Mouse (Mus musculus) layer of hippocampus, postnatal 10 days (tissue): ENCODE measurements around the gene Ctnnb1. TPM values are rescaled to one million over a fixed set of nuclear protein-coding genes. Genes with fewer than 3 reads are reported as not detected.
A peak's percentile ranks its signal among the peaks of the same experiment; 100 is the strongest.
"Not testable (repeated sequence)": the region's sequence is repeated elsewhere in the genome, so short reads cannot be mapped to it uniquely, and the experiment has no call there.

Source experiments
- DNase-seq, 2 experiments: peaks; one replicate each; pipeline ENCODE4 v3.0.0; 2021; ENCODE audit warnings: low spot score in 2 of 2
- long read RNA-seq: library from polyadenylated mRNA; stranded (forward); transcript quantifications from one replicate; pipeline ENCODE4 v2.0.0, GENCODE M21; 2023
- total RNA-seq, 2 experiments: library from RNA; stranded (reverse); gene quantifications; 2 replicates each; pipeline ENCODE4 v1.2.3; 2021

The Ctnnb1 gene
- total RNA-seq: 100 to 1,000 TPM; 801 to 853 TPM
- long read RNA-seq, transcript Ctnnb1-215 (1 exons, 1,292 nt): minor isoform, 24 of 114 reads
- long read RNA-seq, transcript Ctnnb1-201 (15 exons, 3,623 nt): major isoform, 33 of 114 reads
- long read RNA-seq, partial matches to known transcripts: 36 of 114 reads
- long read RNA-seq, other reads (novel, unspliced or antisense): 21 of 114 reads

DNA sequence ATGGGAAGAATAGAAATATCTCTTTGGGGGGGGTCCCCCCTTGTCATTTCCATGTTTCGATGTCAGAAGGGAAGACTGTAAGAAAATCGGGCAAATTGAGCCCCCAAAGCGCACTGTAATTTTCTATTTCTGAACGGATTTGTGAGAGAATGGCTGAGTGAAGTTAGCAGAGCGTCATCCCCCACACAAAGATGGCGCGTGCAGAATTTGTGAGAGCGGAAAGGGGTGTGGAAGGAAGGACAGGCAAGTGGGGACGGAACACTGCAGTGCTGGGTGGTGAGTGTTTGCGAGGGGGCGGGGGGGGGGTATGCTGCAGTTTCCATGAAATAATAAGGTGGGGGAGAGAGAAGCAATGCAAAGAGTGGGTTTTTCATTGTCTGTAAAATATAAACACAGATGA is at the start of gene Ctnnb1:
TSS of gene Ctnnb1 (plus strand) at position 136 of the 400 bp plus-strand sequence.
- DNase-seq: no peak

DNA sequence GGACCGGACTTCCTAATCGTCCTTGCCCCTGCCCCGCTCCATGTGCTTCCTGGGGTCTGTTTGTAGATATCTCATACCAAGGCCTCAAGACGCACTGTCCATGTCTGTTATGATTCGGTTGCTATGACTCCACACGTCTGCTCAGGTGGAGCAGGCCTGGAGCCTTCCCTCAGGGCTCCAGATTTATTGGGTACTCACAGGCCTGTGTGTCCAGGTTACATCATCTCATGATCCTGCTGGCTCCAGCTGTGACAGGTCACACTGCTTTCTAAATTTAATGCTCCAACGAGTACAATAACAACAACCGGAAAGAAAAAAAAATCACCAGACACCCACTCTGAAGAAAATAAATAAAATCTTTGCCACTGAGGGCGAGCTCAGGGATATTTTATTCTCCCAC is 48.7 kb upstream of the Ctnnb1 start:
- DNase-seq: no peak

DNA sequence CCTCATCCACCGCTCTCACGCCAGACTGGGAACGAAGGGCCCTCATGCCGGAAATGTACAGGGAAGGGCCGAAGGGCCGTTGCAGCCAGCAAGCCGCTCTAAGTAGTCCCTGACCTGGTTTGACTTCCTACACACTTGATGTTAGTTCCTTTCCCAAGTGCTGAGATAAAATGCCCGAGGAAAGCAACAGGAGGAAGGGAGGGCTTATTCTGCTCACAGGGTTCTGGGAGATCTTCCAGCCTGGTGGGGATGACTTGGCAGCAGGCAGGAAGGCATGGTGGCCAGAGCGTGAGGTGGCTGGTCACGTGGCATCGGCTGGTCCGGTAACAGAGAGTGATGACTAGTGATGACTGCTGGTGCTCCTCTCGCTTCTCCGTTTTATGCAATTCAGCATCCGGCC is 47.9 kb upstream of the Ctnnb1 start:
- no peak for DNase-seq

DNA sequence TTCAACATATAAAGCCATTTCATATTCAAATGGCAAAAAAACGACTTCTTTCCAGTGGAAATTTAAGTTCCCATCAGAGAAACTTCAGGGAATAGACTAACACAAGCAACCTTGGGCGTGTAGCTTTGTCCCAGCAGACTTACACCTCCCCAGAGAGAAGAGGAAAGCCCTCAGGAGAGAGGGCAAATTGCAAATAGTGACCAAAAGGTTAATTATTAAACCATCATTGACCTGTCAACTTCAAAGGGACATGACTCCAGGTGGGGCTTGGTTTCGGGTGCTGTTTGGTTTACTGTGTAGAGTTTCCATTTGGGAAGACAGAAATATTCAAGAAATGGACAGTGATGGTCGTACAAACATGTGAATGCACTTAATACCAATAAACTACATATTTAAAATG is 47.2 kb upstream of the Ctnnb1 start:
- no peak for DNase-seq

DNA sequence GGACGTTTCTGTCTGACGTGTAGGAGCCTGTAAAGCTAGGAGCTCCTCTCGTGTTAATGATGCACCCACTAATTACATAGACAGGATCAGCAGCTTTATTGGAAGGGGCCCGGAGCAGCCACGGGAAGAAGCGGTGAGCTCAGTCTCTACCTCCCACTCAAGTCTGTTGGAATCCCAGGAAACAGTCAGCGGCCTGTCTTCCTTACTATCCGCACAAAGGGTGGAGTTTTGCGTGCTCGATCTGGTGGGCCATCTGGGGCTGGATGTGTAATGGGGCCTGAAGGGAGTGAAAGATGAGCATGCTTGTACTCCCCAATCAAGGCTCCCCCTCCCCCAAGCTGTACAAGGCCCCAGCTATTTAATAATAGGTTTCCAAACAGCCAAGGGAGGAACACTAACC is 44.3 kb upstream of the Ctnnb1 start:
- DNase-seq: peak in 1 of 2 experiments; percentile 30

DNA sequence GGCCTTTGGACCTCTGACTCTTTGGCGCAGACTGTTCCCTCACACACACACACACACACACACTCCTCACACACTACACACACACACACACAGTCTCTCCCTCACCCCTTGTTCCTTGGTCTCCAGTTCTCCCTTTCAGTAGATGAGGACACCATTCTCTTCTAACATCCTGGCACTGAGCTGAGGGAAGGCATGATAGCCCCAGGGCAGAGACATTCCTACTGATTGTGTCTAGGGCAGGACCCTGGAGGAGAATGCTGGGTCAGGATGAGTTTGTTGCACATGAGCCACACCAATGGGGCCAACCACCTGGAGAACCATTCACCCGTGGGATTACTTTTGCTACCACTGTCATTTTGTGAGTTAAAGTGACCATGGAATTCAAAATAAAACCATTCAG is 41.4 kb upstream of the Ctnnb1 start:
- DNase-seq: no peak

DNA sequence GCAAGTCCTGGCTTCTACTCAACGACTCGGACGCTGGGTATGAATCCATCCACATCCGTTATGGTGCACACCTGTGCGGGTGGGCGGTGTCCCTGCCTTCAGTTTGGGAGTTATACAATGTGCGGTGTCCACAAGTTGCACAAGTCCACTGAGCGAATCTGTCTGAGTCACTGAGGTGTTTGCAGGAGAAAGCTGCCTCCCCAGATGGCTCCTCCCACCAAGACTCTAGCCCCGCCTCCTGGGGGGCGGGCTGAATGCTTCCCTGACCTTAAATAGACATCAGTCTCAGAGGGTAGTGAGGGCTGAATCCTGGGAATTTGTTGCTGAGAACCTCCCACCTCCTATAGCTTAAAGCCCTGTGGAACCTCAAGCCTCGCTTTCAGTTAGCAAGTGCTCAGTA is 35.6 kb upstream of the Ctnnb1 start:
- DNase-seq: no peak

DNA sequence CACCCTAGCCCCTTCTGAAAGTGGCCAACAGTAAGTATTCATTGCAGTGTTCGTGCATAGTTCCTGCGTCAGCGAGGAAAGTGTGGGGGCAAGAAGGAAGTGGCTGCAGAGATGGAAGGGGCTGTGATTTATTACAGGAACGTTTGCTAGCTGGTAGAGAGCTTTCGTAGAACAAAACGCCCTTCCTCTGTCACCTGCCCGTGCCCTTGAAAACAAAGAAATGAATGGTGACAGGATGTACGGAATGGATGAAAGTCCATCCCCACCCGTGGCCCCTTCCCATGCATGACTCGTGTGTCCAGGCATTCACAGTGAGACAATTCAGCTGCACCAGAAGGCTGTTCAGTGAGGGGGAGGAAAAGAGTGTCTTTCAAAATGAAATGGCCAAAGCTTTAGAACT is 35.0 kb upstream of the Ctnnb1 start:
- no peak for DNase-seq

DNA sequence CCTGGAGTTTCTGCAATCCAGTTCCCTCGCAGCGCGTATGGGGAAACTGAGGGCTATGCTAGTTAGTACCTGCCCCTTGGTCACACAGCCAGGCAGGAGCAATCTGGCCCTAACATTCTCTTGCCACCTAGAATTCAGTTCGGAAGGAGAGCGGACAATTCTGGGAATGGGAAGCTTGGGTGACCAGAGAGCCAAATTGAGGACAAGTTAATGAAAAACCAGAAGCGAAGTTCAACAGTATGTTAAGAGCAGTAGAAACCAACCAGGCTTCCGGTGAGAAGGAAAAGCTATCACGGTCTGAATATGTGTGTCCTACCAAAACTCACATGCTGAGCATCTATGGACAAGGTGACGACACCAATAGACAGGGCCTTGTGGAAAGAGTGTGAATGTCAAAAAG is 34.6 kb upstream of the Ctnnb1 start:
- DNase-seq: no peak

DNA sequence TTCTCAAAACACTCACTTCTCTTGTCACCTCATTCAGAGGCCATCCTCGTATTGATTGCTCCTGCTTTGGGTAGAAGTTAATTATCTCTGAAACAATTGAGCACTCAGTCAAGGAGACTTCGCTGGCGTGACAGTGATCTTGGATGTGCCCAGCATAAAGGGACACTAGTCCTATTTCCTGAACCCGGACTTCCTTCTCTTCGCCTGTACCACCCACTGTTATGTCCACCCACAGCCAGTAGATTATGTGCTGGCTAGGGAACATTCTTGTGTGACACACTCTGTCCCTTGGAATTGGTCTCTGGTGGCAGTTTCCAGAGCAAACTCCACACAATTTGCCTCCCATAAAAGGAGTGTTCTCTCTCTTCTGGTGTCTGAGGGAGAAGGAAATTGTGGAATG is 32.5 kb upstream of the Ctnnb1 start:
- DNase-seq: no peak

DNA sequence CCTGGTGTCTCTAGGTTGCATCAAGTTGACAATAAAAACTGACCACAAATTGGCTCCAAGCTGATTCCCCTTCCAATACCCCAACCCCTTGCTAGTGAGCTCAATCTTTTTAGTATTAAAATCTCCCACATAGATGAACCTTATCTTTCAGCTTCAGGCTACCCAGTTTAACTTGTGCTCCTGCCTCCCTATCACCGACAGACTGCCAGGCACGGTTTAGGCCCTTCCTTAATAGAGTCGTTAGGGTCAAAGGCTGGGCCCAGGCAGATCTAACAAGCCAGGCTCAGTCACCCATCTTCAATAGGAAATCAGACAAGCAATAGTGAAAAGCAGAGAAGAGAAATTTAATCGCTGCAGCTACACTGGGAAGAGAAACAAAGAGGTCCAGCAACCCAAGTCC is 31.7 kb upstream of the Ctnnb1 start:
- DNase-seq: no peak

DNA sequence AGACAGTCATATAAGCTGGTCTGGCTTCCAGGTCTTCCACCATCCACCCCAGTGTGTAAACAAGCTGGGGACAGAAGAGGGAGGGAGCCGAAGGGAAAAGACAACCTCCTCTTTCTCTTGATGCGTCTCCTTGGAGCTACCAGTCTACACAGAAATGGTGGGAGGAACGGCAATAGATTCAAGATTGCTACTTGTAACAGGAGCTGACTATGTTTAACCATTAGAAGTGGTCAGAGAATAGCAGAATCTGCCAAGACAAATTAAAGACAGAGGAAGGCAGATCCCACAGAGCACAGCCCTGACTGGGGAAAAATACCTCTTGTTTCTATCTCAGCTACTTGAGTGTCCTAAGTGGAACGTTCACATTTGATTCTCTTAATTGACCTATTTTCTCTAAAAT is 29.2 kb upstream of the Ctnnb1 start:
- no peak for DNase-seq

DNA sequence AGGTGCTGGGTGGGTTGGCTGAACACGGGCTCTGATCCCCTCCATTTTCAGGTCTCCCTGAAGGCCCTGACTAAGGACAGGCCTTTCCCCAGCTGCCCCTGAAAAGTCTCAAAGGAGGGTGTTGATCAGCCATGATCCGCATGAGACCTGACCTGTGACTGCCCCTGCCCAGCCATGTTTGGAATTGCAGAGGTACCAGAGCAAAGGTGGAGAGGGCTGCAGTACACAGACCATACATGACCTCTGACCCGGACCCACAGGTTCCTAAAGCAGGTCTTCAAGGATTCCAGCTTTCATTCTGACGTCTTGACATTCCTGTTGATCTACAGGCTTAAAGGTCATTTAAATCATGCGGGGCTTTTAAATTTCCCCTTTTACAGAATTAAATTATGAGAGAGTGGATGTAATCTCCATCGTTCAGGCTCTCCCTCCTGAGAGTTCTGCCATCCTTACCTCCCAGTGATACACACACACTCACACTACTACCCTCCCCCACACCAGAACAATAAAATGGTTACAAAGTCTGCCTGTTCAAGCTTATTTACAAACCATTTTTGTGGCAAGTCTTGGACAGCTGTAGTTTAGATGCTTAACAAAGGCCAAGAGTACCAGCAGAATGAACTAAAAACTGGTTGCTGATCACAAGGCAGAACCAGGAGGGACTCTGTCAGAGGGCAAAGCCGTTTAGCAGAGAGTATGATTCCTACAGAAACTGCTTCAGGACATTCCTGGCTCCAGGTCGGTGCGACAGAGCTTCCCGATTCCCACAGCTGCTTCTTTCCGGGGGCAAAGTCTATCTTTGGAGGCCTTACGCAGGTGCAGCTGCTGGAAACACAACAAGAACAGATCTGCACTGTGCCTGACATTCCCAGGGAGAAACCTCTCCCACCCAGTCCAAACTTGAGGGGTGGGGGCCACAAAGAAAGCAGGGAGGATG is 28.4 kb upstream of the Ctnnb1 start:
- no peak for DNase-seq

DNA sequence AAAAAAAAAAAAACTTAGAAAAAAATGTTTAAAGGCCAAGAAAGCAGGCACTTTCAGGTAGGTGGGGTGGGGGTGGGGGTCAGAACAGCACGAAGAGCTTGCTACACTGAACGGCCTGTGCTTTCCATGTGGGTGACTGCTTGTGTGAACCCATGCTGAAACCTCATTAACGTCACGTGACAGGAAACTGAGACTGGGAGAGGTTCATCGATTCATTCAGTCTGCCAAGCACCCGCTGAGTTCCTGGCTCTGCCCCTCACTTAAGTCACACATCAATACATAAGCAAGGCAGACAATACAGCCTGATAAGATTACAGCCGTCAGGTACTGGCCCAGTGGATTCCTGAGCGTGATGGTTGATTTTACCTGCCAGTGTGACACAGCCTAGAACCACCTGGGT is 26.5 kb upstream of the Ctnnb1 start:
- no peak for DNase-seq

DNA sequence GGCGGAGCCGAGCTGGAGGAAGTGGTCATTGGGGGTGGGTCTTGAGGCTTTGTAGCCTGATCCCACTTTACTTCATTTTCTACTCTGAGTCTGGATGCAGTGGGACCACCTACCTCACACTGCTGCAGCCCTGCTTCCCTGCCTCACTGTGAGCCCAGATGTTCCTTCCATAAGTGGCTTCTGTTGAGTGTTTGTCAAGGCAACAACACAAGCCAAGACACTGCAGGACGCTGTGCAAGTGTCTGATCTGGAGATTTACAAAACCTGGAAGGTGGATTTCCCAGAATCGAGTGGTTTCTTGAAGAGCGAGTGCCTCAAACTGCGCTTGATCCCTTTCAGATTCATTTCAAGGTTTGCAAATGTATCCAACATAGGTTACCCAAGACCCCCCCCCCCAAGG is 20.6 kb upstream of the Ctnnb1 start:
- DNase-seq: no peak

DNA sequence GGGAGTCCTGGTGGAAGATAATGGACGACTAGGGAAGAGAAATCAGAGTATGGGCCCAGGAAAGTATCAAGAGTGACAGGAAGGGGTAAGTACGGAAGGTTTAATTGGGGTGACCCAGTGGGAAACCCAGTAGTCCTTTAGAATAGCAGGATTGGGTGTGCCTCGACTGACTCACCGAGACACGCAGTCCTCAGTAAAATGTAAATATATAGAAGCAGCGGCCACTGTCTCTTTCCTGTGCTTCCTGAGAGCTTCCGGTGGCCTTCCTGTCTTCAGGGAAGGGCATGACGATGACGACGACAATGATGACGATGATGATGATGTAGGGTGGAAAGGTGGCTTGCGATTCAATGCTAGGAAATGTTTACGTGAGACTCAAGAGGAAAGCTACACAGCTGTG is 15.9 kb upstream of the Ctnnb1 start:
- DNase-seq: no peak

DNA sequence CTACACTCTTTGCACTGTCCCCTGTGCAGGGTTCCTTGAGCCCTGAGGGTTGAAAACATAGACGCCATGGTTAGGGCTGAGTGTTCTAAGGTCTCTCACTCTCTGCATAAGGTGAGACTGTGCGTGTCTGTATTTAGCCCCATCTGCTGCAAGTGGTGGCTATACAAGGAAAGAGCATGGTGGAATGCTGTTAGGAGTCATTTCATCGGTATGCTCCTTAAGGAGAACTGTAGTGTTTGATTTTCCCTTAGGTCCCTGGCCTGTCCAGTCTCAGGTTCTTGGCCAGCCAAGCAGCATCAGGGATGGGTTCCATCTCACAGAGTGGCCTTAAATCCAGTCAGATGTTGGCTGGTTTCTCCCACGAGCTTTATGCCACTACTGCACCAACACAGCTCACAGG is 14.6 kb upstream of the Ctnnb1 start:
- no peak for DNase-seq

DNA sequence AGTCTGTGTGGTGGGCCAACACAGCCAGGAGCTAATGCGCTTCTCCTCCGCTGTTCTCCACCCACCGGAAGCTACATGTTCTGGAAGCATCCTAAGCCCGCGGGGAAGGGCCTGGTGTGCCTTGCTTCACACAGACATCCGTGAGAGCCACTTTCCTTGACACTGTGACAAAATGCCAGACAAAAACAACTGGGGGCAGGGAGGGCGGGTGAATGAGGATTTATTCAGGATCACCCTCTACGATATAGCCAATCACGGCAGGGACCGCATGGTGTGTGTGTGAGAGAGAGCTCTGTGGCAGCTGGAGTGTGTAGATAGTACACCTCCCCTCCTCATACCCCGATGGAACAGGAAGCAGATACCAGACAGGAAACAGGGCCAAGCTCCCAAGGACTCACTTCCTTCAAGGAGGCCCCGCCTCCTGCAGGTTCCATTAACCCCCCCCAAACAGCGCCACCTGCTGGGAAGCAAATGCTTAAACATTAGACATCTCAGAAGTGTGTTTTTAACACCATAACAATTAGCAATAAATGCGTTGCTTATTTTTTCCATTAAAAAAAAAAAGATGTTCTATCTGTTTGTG is 14.0 kb upstream of the Ctnnb1 start:
- no peak for DNase-seq

DNA sequence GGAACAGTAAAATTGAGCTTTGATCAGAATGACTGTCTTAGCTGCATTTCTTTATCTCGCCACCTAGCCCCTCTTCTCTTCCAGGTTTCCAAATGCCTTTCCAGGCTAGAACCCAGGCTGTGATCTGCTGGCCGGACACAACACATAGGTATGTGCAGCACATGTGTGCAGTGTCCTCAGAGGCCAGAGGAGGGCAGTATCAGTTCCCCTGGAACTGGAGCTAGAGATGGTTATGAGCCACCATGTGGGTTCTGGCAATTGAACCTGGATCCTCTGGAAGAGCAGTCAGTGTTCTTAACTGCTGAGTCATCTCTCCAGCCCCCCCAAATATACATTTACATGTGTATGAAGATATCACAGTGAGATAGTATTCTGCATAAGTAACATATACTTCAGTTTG is 11.4 kb upstream of the Ctnnb1 start:
- DNase-seq: not testable (repeated sequence)

DNA sequence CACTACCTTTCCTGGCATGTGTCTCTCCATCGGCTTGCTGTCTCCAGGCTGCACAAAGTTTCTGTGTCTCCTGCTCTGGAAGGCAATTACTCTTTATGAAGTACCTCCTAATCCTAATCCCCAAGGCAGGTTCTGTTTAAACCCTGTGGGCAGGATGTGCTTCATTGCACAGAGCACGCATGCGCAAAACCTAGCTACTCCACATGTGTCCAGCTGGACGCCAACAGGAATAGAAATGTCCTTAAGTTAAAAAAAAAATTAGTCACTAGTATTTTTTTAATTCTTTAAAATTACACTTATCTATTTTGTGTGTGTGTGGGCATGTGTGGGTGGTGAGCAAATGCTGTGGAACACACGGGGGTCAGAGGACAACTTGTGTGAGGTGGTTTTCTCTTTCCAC is 10.8 kb upstream of the Ctnnb1 start:
- DNase-seq: no peak

DNA sequence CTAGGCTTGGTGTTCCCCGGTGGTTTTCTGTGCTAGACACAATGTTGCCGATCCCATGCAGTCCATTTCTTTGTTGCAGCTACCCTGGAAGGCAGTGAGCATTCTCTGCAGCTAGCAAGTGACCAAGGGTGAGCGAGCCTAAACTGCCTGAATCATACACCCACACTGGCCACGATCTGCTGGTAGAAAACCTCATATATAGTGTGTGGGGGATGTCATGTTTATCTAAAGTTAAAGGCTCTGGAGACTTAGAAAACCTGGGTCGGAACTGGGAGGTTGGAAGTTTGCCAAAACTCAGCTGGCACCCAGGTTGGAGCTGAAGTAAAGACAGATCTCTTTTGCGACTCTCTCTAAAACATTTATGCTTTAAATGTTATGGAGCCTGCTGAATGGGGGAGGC is 10.4 kb upstream of the Ctnnb1 start:
- DNase-seq: no peak

DNA sequence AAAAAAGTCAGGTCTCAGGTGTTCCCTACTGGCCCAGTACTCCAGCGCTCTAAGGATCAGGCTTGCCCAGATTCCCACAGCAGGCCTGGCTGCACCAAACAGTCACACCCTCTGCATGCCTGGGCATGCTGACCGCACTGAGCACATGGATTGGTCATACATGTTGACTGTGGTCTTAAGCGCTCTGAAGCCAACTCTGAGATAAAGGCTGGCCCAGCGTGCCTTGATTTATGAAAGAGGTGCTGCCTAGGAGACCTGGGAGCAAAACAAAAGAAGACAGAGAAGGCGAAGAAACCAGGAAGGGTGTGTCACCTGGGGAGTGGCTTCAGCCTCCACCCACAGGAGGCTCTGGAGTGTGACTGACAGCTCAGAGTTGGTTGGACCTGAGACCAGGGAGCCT is 9.9 kb upstream of the Ctnnb1 start:
- no peak for DNase-seq

DNA sequence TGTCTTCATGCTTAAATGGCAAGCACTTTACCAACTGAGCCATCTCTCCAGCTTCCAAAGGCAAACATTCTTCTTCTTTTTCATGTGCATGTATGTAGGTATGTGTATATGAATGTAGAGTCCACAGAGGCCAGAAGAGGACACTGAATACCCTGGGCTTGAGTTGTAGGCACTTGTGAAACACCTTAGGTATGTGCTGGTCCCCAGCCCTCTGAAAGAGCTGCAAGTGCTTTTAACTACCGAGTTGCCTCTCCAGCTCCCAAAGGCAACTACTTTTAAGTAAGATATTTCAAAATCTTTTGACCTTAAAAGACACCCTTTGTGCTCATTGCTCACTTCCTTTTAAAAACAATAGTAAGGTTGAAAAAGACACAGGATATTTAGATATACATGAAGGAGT is 2.9 kb upstream of the Ctnnb1 start:
- DNase-seq: no peak
